Mouse (Mus musculus) inflammation-experienced regulatory T-cells, adult 6 months (primary cell): Measurements from ENCODE around the gene Rps15. TPM values are rescaled to one million over a fixed set of nuclear protein-coding genes. Genes with fewer than 3 reads are reported as not detected.

Experiments
- ATAC-seq: one replicate; pipeline ENCODE4 v1.8.0; 2017
- polyA plus RNA-seq, 3 experiments: library from polyadenylated mRNA; unstranded; fragments of 100-300 nt; shearing (Covaris generic); gene quantifications; one replicate each; pipeline ENCODE4 v1.2.1; 2017

Gene Rps15
- polyA plus RNA-seq, 3 experiments from 2014 or later: 970 to 1,806 (median 1,658) TPM

DNA sequence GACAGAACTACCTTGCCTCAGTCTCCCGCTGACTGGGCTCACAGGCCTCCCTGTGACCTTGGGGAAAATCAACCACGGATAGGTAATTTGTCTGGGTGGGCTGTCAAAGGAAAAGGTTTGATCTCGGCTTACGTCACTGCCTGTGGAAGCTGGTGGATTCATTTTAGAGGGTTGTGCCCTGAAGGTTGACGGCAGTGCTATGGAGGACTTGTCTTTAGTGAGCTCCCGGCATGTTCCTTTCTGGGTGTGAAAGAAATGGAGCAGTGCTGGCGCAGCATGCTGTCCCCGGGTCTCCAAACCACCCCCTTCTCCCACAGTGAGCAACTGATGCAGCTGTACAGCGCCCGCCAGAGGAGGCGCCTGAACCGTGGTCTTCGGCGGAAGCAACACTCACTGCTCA, 1.1 kb downstream of the Rps15 start:
- ATAC-seq: no peak

DNA sequence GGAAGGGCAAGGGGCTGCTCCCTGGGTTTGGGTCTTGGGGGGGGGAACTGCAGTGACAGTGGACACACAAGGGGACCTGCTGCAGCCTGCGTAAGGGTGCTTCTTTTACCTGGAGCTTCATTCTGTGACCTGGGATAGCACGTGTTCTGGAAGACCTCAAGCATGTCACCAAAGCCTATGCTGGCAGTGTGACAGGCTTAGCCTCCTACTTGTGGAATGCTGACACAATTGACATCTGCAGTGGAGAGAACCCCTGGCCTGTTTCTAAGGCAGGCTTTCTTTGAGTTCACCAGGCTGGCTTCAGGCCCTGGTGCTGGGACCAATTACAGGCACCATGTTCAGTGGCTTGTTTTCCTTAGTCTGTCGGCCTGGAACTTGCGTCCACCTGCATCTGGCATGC, 2.1 kb downstream of the Rps15 start:
- ATAC-seq: no peak

DNA sequence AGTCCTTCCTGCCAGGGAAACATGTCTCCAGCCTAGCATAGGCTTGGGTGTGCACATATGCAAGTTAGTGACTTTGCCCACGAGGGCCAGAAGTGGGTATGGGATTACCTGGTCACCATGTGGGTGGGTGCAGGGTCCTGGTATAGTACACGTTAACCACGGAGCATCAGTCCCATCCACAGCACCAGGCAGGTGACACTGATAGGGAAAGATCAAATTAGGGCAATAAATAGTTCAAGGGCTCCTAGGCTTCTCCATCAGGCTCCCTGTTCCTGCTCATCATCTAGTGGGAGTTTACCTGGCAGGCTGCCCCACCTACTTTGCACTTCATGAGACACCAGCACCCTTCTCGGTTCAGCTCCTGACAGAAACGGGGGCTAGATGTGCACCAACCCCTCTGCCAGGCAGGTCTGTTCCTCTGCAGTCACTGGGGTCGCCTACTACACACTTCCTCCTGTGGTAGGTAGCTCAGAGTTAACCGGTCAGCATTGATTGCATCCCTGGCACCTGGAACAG, 2.6 kb downstream of the Rps15 start:
- no peak for ATAC-seq

DNA sequence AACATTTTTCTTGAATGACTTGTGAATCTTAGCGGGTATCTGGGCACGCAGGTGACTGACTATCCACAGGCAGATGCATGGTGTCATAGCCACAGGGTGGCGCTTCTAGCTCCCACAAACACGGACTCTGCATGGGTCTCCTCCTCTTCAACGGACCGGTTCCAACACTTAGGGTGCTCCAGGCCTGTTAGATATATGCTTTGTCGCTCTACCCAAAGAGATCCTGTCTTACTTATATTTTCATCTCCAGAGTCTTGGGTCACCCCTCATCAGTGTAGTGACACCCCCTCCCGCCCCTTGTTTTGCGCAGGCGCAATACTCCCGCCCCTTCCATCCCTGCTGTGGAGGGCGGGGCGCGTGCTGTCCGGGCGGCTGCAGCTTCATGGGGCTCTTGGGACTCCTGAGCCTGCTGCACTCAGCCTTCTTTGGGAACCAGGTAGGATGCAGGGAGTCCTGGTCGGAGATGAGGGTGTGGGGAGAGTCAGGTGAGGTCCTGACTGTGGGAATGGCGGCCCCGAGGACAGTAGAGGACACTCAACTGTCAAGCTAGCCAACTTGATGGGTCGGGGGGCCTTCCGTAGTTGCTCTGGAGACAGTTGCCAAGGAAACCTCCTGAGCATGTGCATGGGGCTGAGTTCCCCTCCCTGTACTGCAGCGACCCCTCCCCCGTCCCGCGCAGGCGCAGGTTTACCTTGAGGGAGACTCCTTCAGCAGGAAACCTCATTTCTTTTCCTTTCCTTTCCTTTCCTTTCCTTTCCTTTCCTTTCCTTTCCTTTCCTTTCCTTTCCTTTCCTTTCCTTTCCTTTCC, 3.6 kb downstream of the Rps15 start, which contains the start of gene Apc2:
Apc2 (plus strand) TSS at position 360 of the 808 bp plus-strand sequence.
- ATAC-seq: peak; percentile 40

DNA sequence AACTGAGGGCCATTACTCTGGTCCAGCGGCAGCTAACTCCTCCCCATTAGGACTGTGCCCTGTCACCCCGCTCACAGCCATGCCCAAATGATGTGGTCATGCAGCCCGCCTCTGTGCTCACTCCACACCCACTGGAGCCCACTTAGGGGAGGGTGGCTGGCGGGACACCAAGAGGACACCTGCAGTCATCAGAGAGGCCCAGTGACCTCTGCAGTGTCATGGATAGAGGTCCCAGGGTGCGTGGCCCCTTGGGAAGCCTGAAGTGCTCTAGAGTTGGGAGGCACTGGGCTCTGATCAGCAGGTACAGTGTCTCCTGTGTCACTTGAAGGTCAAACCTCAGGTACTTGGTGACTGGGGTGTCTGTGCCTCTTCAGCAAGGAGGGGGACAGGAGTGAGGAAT, 4.6 kb downstream of the Rps15 start:
- ATAC-seq: no peak

DNA sequence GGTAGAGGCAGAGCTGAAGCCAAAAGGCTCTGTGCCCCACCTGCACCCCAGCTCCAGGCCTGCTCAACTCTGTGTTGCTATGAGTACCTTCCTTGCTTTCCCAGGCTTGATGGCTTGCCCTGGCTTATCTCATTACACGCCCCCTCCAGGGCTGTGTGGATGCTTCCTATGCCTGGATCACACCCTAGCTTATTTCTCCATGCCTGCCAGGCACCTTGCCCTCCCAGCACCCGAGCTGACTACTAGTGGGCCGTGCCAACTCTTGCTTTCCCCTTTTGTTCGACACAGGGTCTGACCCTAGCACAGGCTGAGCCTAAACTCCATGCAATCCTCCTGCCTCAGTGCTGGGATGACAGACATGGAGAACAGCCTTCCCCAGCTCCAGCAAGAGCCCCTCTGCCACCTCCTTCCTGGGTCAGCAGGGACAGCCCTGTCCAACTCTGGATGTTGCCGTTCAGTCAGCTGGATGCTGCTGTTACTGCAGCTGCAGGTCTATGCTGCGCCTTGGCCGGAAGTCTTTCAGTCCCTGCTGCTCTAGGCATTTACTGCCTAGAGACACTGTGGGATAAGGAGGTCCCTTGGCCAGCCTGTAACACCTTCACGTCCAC, 5.4 kb downstream of the Rps15 start:
- no peak for ATAC-seq

DNA sequence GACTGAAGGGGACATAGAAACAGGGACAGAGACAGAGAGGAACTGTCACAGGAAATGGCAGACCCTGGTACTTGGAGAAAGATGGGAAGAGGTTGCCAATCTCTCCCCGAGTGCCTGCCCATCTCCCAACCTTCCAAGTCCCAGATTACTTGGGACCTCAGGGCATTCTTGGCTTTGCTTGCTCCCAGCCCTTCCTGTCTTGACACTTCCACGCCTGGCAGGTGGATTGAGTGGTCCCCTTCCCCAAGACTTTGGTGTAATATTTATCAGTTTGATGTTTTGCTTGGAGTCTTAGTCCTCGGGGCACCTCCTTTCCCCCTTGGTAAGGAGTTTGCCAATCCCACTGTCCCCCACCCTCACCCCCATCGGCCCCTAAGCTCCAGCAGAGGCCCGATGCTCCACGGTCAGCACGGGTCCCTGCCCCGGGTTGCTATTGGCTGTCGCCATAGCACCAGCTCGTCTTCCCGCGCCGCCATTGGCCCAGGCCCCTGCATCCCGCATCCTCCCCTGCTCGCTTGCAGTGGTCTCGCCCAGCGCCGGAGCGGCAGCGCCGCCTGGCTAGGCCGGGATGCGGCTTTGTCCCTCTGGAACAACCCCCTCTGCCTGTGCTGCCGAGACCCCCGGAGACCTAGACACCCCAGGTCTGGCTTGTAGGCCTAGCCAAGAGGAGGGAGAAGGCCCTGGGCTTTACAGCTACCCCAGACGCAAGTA, 6.5 kb downstream of the Rps15 start:
- ATAC-seq: no peak

DNA sequence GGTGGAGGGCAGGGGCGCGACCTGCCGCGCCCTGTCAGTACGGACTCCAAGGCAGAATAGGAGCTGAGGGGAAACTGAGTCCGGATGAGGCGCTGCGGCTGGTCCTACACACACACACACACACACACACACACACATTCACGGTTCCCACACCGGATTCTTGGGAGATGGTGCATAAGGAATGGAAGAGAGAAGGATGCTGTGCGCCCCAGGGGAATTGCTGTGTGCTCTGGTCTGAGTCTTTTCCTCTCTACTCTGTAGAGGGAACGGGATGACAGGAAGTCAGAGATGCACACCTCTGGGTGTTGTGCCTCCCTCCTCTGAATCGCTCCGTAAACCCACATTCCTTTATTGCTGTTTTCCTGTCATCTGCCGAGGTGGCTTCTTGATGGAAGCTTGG, 7.0 kb downstream of the Rps15 start:
- no peak for ATAC-seq

DNA sequence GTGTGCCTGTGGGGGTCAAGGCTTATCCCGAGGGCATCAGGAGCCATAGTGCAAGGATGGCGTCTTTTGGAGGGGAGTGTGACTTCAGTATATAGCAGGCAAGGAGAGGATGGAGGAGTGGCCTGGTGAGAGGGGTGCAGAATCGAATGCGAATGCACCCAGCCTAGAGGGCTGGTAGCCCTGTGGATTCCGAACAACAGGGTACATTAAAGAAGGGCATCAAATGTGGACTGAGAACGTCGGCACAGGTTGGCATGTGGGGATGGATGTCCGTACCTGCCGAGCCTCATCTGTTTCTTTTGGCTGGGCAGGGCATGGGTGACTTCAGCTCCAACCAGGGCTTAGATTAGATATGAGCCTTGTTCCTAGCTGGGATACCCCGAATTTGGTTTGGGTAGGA, 7.6 kb downstream of the Rps15 start:
- no peak for ATAC-seq

DNA sequence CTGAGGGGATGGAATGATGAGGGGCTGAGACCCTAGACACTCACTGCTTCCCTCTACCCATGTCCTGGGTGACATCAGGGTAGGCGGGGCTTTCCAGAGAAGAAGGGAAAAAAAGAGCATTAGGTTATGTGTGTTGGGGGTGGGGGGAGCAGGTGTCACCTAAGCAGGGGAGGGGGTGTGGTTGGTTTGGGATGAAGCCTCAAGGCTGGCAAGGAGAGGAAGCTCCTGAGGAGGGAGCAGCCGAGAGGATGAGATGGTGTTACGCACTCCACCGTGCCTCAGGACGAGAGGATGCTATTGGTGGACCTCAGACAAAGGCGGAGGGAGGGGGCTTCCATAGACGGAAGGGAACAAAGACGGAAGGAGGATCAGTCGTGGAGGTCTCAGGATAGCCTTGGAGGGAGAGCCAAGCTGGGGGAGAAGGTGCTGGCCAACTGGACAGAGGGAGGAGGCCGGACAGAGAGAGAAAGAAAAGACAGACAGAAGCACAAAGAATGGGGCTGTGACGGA, 8.5 kb downstream of the Rps15 start:
- ATAC-seq: no peak

DNA sequence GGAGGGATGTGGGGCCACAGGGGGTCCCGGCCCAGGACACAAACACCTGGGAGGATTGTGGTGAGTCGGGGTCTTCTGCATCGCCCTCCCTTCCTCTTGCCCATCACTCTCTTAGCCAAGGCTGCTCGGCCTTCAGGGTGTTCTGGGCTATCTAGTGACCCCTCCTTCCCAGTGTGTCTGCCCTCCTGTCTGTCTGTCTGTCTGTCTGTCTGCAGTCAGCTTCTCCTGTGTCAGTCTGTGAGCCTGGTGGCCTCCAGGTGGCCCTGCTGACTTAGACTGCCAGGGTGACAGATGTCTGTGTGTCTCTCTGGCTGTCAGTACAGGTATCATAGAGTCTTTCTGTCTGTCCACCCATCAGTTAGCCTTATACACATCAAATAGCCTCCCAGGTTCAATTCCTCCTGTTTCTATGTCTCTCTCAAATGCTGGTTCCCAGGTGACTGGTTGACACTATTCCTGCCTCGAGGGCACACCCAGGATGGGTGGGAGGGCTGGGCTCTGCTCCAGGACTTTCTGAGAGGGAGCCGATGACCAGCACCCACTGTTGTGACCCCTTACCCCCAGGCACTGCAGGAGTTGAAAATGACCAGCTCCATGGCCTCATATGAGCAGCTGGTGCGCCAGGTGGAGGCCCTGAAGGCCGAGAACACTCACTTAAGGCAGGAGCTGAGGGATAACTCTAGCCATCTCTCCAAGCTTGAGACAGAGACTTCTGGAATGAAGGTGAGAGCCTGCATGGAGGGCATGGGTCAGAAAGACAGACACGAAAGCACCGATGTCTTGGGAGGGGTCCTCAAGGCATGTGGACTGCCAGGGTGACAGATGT, 9.2 kb downstream of the Rps15 start:
- ATAC-seq: no peak

DNA sequence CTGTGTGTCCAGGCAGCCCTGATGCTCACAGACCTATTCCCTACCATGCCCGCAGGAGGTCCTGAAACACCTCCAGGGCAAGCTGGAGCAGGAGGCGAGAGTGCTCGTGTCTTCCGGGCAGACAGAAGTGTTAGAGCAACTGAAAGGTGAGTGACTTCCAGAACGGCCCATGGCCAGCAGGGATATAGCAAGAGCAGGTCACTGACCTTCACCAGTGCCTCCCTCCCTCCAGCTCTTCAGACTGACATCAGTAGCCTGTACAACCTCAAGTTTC, 9.8 kb downstream of the Rps15 start:
- ATAC-seq: no peak

DNA sequence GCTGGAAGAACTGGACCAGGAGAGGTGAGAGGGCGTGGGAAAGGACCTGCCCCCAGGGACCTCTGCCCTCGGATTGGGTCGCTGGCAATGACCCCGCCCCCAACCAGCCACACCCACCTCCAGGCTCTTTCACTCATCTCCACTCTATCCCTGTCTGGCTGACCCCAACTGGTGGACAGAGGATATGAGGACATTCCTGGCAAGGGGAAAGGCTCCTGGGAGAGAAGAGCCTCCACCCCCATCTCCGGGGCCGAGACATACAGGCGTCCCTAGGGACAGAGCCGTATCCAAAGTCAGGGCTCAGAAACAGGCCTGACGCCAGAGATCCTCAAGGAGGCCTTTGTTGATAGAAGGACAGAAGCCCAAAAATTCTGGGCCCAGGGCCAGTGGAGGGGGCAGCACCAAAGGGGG, 10.2 kb downstream of the Rps15 start:
- no peak for ATAC-seq

DNA sequence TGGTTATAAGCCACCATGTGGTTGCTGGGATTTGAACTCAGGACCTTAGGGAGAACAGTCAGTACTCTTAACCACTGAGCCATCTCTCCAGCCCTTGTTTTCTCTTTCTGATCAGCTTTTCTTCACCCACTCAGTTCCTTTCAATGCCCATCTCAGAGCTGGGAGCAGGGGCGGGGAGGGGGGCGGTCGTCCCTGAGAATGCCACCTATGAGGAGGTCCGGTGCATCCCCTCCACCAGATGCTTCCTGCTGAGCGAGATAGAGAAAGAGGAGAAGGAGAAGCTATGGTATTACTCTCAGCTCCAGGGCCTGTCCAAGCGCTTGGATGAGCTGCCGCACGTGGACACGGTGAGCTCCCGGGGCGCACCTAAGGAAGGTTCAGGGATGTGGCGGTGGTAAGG, 12.2 kb downstream of the Rps15 start:
- ATAC-seq: no peak

DNA sequence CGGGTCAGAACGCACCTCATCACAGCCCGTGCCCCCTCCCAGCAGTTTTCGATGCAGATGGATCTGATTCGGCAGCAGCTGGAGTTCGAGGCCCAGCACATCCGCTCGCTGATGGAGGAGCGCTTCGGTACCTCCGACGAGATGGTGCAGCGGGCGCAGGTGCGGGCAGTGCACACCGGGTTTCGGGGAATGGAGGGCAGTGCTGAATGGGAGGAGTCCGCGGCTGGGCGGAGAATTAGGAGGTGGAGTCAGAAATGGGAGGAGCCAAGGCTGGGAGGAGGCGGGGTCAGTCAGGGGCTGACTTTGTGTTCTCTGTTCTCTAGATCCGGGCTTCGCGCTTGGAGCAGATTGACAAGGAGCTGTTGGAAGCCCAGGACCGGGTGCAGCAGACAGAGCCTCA, 12.6 kb downstream of the Rps15 start:
- peak; percentile 50 for ATAC-seq

DNA sequence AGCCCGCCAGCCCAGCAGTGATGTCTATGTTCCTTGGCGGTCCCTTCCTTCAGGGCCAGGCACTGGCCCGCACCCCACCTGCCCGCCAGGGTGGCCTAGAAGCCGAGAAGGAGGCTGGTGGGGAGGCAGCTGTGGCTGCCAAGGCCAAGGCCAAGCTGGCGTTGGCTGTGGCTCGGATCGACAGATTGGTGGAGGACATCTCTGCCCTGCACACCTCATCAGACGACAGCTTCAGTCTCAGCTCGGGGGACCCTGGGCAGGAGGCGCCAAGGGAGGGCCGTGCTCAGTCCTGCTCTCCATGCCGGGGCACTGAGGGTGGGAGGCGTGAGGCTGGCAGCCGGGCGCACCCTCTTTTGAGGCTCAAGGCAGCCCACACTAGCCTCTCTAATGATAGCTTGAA, 19.3 kb downstream of the Rps15 start:
- ATAC-seq: no peak

DNA sequence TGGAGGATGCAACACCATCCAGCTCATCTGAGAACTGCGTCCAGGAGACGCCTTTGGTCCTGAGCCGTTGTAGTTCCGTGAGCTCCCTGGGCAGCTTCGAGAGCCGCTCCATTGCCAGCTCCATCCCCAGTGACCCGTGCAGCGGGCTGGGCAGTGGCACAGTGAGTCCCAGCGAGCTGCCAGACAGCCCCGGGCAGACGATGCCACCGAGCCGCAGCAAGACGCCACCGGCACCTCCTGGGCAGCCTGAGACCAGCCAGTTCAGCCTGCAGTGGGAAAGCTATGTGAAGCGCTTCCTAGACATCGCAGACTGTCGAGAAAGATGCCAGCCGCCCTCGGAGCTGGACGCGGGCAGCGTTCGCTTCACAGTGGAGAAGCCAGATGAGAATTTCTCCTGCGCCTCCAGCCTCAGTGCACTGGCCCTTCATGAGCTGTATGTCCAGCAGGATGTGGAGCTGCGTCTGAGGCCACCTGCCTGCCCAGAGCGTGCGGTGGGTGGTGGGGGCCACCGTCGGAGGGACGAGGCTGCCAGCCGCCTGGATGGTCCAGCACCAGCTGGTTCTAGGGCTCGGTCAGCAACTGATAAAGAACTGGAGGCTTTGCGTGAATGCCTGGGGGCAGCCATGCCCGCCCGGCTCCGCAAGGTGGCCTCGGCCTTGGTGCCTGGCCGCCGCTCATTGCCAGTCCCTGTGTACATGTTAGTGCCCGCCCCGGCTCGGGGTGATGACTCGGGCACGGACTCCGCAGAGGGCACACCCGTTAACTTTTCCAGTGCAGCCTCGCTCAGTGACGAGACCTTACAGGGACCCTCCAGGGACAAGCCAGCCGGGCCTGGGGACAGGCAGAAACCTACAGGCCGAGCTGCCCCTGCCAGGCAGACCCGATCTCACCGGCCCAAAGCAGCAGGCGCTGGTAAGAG, 20.6 kb downstream of the Rps15 start:
- ATAC-seq: no peak

DNA sequence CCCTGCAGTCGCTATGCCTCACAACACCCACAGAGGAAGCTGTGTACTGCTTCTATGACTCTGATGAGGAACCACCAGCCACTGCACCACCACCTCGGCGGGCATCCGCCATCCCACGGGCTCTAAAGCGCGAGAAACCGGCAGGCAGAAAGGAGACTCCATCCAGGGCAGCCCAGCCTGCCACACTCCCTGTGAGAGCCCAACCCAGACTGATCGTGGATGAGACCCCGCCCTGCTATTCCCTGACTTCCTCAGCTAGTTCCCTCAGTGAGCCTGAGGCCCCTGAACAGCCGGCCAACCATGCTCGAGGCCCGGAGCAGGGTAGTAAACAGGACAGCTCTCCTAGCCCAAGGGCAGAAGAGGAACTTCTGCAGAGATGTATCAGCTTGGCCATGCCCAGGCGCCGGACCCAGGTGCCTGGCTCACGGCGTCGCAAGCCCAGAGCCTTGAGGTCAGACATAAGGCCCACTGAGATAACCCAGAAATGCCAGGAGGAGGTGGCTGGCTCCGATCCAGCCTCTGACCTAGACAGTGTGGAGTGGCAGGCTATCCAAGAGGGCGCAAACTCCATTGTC, 21.5 kb downstream of the Rps15 start:
- ATAC-seq: no peak

DNA sequence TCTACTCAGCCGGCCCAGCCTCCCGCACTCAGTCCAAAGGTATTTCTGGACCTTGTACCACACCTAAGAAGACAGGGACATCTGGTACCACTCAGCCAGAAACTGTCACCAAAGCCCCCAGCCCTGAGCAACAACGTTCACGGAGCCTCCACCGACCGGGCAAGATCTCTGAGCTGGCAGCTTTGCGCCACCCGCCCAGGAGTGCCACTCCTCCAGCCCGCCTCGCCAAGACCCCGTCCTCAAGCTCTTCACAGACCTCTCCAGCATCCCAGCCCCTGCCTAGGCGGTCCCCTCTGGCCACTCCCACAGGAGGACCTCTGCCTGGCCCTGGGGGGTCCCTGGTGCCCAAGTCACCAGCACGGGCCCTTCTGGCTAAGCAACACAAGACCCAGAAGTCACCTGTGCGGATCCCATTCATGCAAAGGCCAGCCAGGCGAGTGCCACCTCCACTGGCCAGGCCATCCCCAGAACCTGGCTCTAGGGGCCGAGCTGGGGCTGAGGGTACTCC, 22.3 kb downstream of the Rps15 start:
- no peak for ATAC-seq

DNA sequence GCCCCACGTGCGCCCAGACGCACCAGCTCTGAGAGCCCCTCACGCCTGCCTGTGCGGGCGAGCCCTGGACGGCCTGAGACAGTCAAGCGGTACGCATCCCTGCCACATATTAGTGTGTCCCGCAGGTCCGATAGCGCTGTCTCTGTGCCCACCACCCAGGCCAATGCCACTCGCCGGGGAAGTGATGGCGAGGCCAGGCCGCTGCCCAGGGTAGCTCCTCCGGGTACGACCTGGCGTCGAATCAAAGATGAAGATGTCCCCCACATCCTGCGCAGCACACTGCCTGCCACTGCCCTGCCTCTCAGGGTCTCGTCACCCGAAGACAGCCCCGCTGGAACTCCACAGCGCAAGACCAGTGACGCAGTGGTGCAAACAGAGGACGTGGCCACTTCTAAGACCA, 23.1 kb downstream of the Rps15 start:
- no peak for ATAC-seq

DNA sequence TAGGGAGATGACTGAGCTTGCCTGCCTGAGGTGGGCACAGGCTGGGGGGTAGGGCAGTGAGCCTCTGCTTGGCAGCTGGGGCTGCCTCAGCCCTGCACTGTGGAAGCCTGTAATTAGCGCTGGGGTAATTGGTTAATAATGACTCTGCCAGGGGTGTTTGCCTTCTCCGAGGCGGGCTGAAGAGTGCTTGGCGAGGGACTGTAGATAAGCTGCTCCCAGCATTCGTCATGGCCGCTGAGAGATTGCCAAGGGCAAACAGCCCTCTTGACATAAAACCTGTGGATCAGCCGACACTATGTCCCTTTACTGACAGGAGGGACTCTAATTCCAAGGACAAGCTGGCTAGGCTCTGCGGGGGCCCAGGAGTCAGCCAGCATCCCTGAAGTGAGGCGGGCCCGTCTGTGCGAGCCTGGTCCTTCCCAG, 24.1 kb downstream of the Rps15 start:
- ATAC-seq: no peak
